Mouse (Mus musculus) kidney, postnatal 0 days (tissue): ENCODE data around the gene Akap4. TPM values are rescaled to one million over a fixed set of nuclear protein-coding genes. Genes with fewer than 3 reads are reported as not detected.

Experiments used
- ATAC-seq: fragments of 200-750 bp; cut with Nextera tagmentation; replicated peaks from 2 replicates; pipeline ENCODE4 v1.8.0; 2017; ENCODE audit warnings: low read depth, moderate number of reproducible peaks, moderate TSS enrichment, moderate library complexity; ENCODE audit not compliant: low FRiP score
- DNase-seq: peaks from one replicate; pipeline ENCODE4 v3.0.0-alpha.2; 2016; ENCODE audit warnings: low spot score
- H3K27ac ChIP-seq: fragments of 300-500 bp; sonication (generic); 2 replicates; pipeline ENCODE4 v1.5.1; 2014; ENCODE audit warnings: mild to moderate bottlenecking
- H3K27me3 ChIP-seq: fragments of 300-500 bp; sonication (generic); 2 replicates; pipeline ENCODE4 v1.6.1; 2014; ENCODE audit warnings: low read length, mixed read lengths; ENCODE audit not compliant: insufficient read depth
- H3K36me3 ChIP-seq: fragments of 300-500 bp; sonication (generic); 2 replicates; pipeline ENCODE4 v1.6.1; 2014; ENCODE audit warnings: low read length, mixed read lengths; ENCODE audit not compliant: insufficient read depth
- H3K4me1 ChIP-seq: fragments of 300-500 bp; sonication (generic); replicated peaks from 2 replicates; pipeline ENCODE4 v1.6.1; 2014; ENCODE audit warnings: antibody characterized with exemption, low read length, mixed read lengths; ENCODE audit not compliant: insufficient read depth
- H3K4me2 ChIP-seq: fragments of 300-500 bp; sonication (generic); 2 replicates; pipeline ENCODE4 v1.6.1; 2014; ENCODE audit warnings: mild to moderate bottlenecking, low read length, moderate library complexity, mixed read lengths
- H3K4me3 ChIP-seq: fragments of 300-500 bp; sonication (generic); replicated peaks from 2 replicates; pipeline ENCODE4 v1.5.1; 2014; ENCODE audit warnings: low read depth, low read length
- H3K9ac ChIP-seq: fragments of 300-500 bp; sonication (generic); 2 replicates; pipeline ENCODE4 v1.6.1; 2014; ENCODE audit warnings: low read depth, low read length
- H3K9me3 ChIP-seq: fragments of 300-500 bp; sonication (generic); replicated peaks from 2 replicates; pipeline ENCODE4 v1.6.1; 2016; ENCODE audit warnings: low read length, inconsistent platforms, mixed read lengths
- CTCF ChIP-seq: IDR thresholded peaks from 2 replicates; pipeline ENCODE4 v1.5.1; 2016; ENCODE audit warnings: antibody characterized with exemption, low read depth, mild to moderate bottlenecking, moderate library complexity
- WGBS: fragments of 180-500 bp; shearing (Covaris S2); extraction: QIAGEN DNeasy Blood & Tissue Kit; methylation state at CpG from one replicate; pipeline ENCODE4 v1.1.7; 2014; 5-methylcytosine and 5-hydroxymethylcytosine counted together
- polyA plus RNA-seq: library from polyadenylated mRNA; unstranded; fragments of >200 nt; fragmentation: Nextera tagmentation; extraction: Ambion mirVana; gene quantifications from 2 replicates; pipeline ENCODE4 v1.2.1, GENCODE M21; 2015

Akap4 gene
- polyA plus RNA-seq, result not detected in 2 replicates

DNA sequence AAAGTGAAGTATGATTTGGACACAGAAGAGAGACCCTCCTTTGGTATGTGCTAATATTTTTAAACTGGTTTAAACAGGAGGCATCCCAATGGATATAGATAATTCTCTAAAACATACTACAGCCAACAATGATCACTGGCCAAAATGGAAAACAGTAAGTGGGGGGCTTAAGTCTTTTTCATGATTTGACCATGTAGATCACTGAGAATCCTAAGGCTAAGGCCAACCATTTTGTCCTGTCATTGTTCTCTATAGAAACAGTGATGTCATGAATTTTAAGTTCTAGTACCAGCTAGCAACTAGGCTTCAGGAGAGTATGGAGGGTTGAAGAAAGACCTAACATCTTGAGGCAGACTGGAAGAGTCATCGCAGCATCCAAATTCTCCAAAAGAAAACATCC is at the start of gene Akap4:
Gene Akap4, plus strand, starts transcription at position 301 of the 400 bp plus-strand sequence.
- no peak for TF ChIP-seq CTCF
- DNase-seq (no peak), ATAC-seq (no peak)
- H3K4me3 ChIP-seq, result no peak within 1 kb of the TSS
- no peaks in the 10 kb centered on the region for H3K27me3 ChIP-seq
- no peaks in the 10 kb centered on the region for H3K9me3 ChIP-seq
- WGBS, result 90% methylated on average over 1 of the region's 1 CpGs
- H3K27ac ChIP-seq, result no peak within 1 kb of the TSS
- H3K9ac ChIP-seq, result no peak within 1 kb of the TSS
- H3K36me3 ChIP-seq, result no peaks in the 10 kb centered on the region
- H3K4me1 ChIP-seq, result no peaks in the 10 kb centered on the region
- H3K4me2 ChIP-seq, result no peak within 1 kb of the TSS

DNA sequence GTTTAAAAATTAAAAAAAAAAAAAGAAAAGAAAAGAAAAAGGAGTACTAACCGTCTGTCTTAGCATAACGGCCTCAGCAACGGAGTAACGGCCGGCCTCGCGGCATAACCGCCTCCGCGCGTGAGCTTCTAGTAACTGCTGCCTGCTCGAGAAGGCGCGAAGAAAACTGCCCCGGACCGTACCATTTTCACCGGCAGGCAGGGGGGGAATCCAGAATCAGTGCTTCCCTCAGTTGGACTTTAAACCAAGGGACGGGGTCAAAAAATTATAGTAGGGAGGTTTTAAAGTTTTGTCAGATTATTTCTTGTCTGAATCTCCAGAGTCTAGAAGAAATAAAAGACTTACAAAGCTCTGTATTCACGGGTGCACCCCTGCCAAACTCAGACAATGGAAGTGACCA is 25.8 kb upstream of the Akap4 start, which contains the start of gene Ccnb3:
Gene Ccnb3, minus strand, starts transcription at position 101 of the 400 bp plus-strand sequence.
- Histone ChIP-seq H3K27ac (no peak within 1 kb of the TSS), H3K36me3 (no peaks in the 10 kb centered on the region), H3K4me1 (no peaks in the 10 kb centered on the region), H3K4me2 (no peak within 1 kb of the TSS), H3K27me3 (no peaks in the 10 kb centered on the region), H3K4me3 (no peak within 1 kb of the TSS), H3K9ac (no peak within 1 kb of the TSS), H3K9me3 (no peaks in the 10 kb centered on the region)
- DNase-seq (no peak), ATAC-seq (no peak)
- WGBS, result 92% methylated on average over 19 of the region's 19 CpGs
- no peak for TF ChIP-seq CTCF

- no peaks in the 10 kb centered on the region for H3K36me3 ChIP-seq
- no peak for TF ChIP-seq CTCF
- no peak for ATAC-seq
- no peak overlapping the region for H3K27ac ChIP-seq
- H3K9me3 ChIP-seq, result no peaks in the 10 kb centered on the region
- H3K4me3 ChIP-seq, result no peak overlapping the region
- H3K9ac ChIP-seq, result no peak overlapping the region
- H3K4me2 ChIP-seq, result no peak overlapping the region
- DNase-seq, result no peak
- H3K27me3 ChIP-seq, result no peaks in the 10 kb centered on the region
- no peaks in the 10 kb centered on the region for H3K4me1 ChIP-seq
Measured at GRCm38 (mm10) chrX:7057056-7057455, 10.3 kb upstream of the Akap4 start.

GRCm38 (mm10) chrX:7057634-7058033 is 9.7 kb upstream of the Akap4 start:
- Histone ChIP-seq H3K27me3 (no peaks in the 10 kb centered on the region), H3K36me3 (no peaks in the 10 kb centered on the region), H3K9me3 (no peaks in the 10 kb centered on the region), H3K4me3 (no peak overlapping the region), H3K4me1 (no peaks in the 10 kb centered on the region), H3K4me2 (no peak overlapping the region), H3K27ac (no peak overlapping the region), H3K9ac (no peak overlapping the region)
- ATAC-seq (no peak), DNase-seq (no peak)
- TF ChIP-seq CTCF, result no peak
- 78% methylated on average over 2 of the region's 2 CpGs for WGBS

DNA sequence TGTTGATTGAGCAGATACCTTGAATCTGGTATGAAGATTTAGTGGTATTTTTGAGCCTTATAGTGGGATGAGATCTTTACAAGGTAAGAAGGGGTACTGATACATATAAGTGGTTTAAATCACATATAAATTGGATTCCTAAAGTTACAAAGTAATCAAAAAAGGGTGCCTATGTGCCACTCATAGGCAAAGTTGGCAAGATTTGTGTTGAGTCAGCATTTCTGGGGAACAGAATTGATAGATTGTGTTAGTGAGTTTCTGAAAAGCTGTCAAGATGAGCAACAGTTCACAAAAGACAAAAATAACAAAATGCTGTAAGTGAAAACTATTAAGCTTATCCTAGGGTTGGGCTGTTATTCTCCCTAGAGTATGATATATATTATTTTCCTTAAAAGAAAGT is 3.2 kb upstream of the Akap4 start:
- ATAC-seq, result no peak
- Histone ChIP-seq H3K27ac (no peak overlapping the region), H3K36me3 (no peaks in the 10 kb centered on the region), H3K9me3 (no peaks in the 10 kb centered on the region), H3K4me3 (no peak overlapping the region), H3K4me1 (no peaks in the 10 kb centered on the region), H3K4me2 (no peak overlapping the region), H3K27me3 (no peaks in the 10 kb centered on the region), H3K9ac (no peak overlapping the region)
- no peak for DNase-seq
- no peak for TF ChIP-seq CTCF

DNA sequence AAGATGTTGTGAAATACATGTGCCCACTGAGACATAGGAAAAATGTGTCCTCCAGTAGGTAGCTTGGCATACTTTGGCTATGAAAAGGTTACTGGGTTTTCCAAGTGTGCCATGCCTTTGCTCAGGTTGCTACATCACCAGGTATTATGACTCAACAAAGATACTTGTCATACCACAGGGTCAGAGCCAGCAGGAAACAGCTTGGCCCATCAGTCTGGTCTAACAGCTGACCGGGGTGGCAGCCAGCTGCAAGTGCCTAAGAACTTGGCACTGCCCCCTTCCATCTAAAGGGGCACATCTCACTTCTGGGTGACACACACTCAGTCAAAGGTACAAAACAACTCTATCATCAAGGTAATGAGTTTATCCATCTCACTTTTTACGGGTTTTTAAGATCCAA is 683 bp downstream of the Akap4 start:
- H3K36me3 ChIP-seq, result no peaks in the 10 kb centered on the region
- WGBS, result 80% methylated on average over 2 of the region's 2 CpGs
- no peaks in the 10 kb centered on the region for H3K9me3 ChIP-seq
- H3K4me1 ChIP-seq, result no peaks in the 10 kb centered on the region
- H3K27ac ChIP-seq, result no peak overlapping the region
- no peak overlapping the region for H3K4me3 ChIP-seq
- TF ChIP-seq CTCF, result no peak
- no peaks in the 10 kb centered on the region for H3K27me3 ChIP-seq
- ATAC-seq (no peak), DNase-seq (no peak)
- no peak overlapping the region for H3K4me2 ChIP-seq
- H3K9ac ChIP-seq, result no peak overlapping the region

DNA sequence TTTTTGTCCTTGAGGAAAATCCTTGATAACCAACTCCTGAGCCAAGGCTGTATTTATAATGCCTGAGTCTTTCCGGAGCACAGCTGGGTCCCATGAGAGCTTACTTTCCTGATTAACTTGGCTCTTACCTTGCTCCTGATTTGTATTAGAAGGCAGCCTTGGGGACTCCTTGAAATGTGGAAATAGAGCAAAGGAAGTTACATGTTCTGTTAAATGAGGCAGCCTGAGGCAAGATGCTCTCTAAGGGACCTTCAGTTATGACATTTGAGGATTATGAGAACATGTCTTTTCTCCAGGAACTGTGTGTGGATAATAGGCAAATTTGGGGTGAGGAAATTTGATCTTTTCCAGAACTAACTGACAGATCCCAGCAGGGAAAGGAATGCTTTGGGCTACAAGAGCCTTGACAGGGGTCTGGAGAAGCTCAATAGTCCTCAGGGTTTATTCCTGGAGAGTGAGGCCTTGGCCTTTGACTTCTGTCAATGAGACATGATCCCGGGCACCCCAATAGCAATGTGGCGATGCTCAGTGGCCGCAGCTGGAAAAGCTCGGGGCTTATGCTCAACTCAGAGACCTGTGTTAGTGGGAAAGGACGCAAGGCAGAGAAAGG is 12.6 kb downstream of the Akap4 start:
- WGBS, result 77% methylated on average over 6 of the region's 6 CpGs
- no peak overlapping the region for H3K4me3 ChIP-seq
- no peaks in the 10 kb centered on the region for H3K9me3 ChIP-seq
- no peak overlapping the region for H3K9ac ChIP-seq
- no peak overlapping the region for H3K4me2 ChIP-seq
- TF ChIP-seq CTCF, result no peak
- DNase-seq (no peak), ATAC-seq (no peak)
- H3K27ac ChIP-seq, result no peak overlapping the region
- no peaks in the 10 kb centered on the region for H3K27me3 ChIP-seq
- H3K4me1 ChIP-seq, result no peaks in the 10 kb centered on the region
- no peaks in the 10 kb centered on the region for H3K36me3 ChIP-seq
